Mouse (Mus musculus) myocyte (in vitro differentiated cells): ENCODE measurements around the gene Plaur. TPM values are rescaled to one million over a fixed set of nuclear protein-coding genes. Genes with fewer than 3 reads are reported as not detected.

Experiments used
- H3K27me3 ChIP-seq: one replicate; pipeline ENCODE4 v1.6.1; 2011; ENCODE audit not compliant: control insufficient read depth, insufficient read depth, insufficient read length
- H3K36me3 ChIP-seq: one replicate; pipeline ENCODE4 v1.6.1; 2011; ENCODE audit not compliant: control insufficient read depth, insufficient read depth
- H3K4me2 ChIP-seq: one replicate; pipeline ENCODE4 v1.6.1; 2011; ENCODE audit warnings: low read depth, control low read depth
- H3K4me3 ChIP-seq: one replicate; pipeline ENCODE4 v1.5.1; 2011; ENCODE audit warnings: mild to moderate bottlenecking, control low read depth, moderate library complexity
- H3K79me2 ChIP-seq: one replicate; pipeline ENCODE4 v1.6.1; 2011; ENCODE audit not compliant: control insufficient read depth, insufficient read depth
- H3ac ChIP-seq: one replicate; pipeline ENCODE4 v1.6.1; 2011; ENCODE audit not compliant: control insufficient read depth, insufficient read length
- CEBPB ChIP-seq: IDR thresholded peaks from 2 replicates; pipeline ENCODE4 v1.6.1; 2011; ENCODE audit warnings: mild to moderate bottlenecking, moderate library complexity; ENCODE audit not compliant: poor library complexity, insufficient read depth, severe bottlenecking
- E2F4 ChIP-seq: IDR thresholded peaks from one replicate; pipeline ENCODE4 v1.6.1; 2011; ENCODE audit warnings: mild to moderate bottlenecking, control low read depth, moderate library complexity; ENCODE audit not compliant: insufficient read depth
- MAX ChIP-seq: IDR thresholded peaks from one replicate; pipeline ENCODE4 v1.6.1; 2011; ENCODE audit warnings: low read depth, mild to moderate bottlenecking, control low read depth
- MYOD1 ChIP-seq, 3 experiments: IDR thresholded peaks; one replicate each; pipeline ENCODE4 v1.6.1; 2011; ENCODE audit warnings: control low read depth in 2 of 3, low read depth in 2 of 3, mild to moderate bottlenecking in 2 of 3, moderate library complexity in 1 of 3; ENCODE audit not compliant: insufficient read length in 2 of 3, control insufficient read depth in 1 of 3
- MYOG ChIP-seq, 3 experiments: IDR thresholded peaks; one replicate each; pipeline ENCODE4 v1.6.1; 2011; ENCODE audit warnings: control low read depth in 2 of 3, low read depth in 2 of 3, mild to moderate bottlenecking in 2 of 3; ENCODE audit not compliant: insufficient read length in 2 of 3, control insufficient read depth in 1 of 3, insufficient read depth in 1 of 3
- POLR2A ChIP-seq: IDR thresholded peaks from one replicate; pipeline ENCODE4 v1.6.1; 2011; ENCODE audit warnings: low read depth, mild to moderate bottlenecking, control low read depth, moderate library complexity; ENCODE audit not compliant: insufficient read length
- POLR2AphosphoS2 ChIP-seq: IDR thresholded peaks from one replicate; pipeline ENCODE4 v1.6.1; 2011; ENCODE audit warnings: low read depth, control low read depth; ENCODE audit not compliant: insufficient read length
- REST ChIP-seq: IDR thresholded peaks from one replicate; pipeline ENCODE4 v1.6.1; 2011; ENCODE audit warnings: mild to moderate bottlenecking, control low read depth, moderate library complexity; ENCODE audit not compliant: insufficient read depth, insufficient read length
- SRF ChIP-seq: IDR thresholded peaks from one replicate; pipeline ENCODE4 v1.6.1; 2011; ENCODE audit warnings: low read depth; ENCODE audit not compliant: control insufficient read depth, insufficient read length
- TCF12 ChIP-seq: IDR thresholded peaks from one replicate; pipeline ENCODE4 v1.6.1; 2011; ENCODE audit warnings: mild to moderate bottlenecking, control low read depth; ENCODE audit not compliant: poor library complexity, insufficient read depth, severe bottlenecking
- TCF3 ChIP-seq: IDR thresholded peaks from one replicate; pipeline ENCODE4 v1.6.1; 2011; ENCODE audit warnings: low read depth, control low read depth; ENCODE audit not compliant: insufficient read length
- USF1 ChIP-seq: IDR thresholded peaks from one replicate; pipeline ENCODE4 v1.6.1; 2011; ENCODE audit warnings: low read depth, mild to moderate bottlenecking, control low read depth, moderate library complexity
- polyA plus RNA-seq: library from polyadenylated mRNA; unstranded; fragments of >200 nt; fragmentation: generic; extraction: Trizol; gene quantifications from one replicate; pipeline ENCODE4 v1.2.1, GENCODE M21; 2012; ENCODE audit warnings: missing spikeins

The Plaur gene
- polyA plus RNA-seq, result 32.5 TPM

GRCm38 (mm10) chr7:24462388-24463319 lies at the start of gene Plaur:
TSS of gene Plaur (plus strand) at chr7:24462484.
- H3K27me3 ChIP-seq, result no peaks in the 10 kb centered on the region
- peak; percentile 69 for TF ChIP-seq USF1
- peak; percentile 24 for TF ChIP-seq POLR2AphosphoS2
- TF ChIP-seq SRF, result no peak
- TF ChIP-seq REST, result no peak
- peak; percentile 89 for TF ChIP-seq POLR2A
- peak within 1 kb of the TSS; percentile 72 for H3K4me2 ChIP-seq
- peaks cover 31% of the 10 kb centered on the region for H3K79me2 ChIP-seq
- H3ac ChIP-seq, result no peak within 1 kb of the TSS
- peak within 1 kb of the TSS; percentile 89 for H3K4me3 ChIP-seq
- H3K36me3 ChIP-seq, result peaks cover 6% of the 10 kb centered on the region

DNA sequence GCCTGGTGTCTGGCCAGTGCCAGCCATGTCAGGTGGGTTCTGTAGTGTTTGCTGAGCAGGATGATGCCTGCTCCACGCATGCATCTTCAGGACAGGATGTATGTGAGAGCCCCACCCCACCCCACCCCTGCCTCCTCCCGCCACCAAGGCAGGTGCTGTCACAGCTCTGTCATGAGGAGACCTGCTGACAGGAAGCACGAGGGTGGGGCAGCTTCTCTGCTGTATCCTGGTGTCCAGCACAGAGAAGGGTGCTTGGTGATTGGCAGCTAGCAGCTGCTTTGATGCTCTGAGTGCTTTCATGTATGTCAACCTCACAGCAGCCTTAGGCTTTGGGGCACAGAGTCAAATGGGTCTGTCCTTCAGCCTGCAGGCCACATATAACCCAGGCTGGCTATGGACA lies 48.7 kb upstream of the Plaur start:
- Histone ChIP-seq H3ac (no peak overlapping the region), H3K36me3 (no peaks in the 10 kb centered on the region), H3K79me2 (no peaks in the 10 kb centered on the region), H3K4me2 (no peak overlapping the region), H3K27me3 (no peaks in the 10 kb centered on the region), H3K4me3 (no peak overlapping the region)
- TF ChIP-seq MYOD1 (IDR thresholded peaks at IDR 0.05; ENCODE audit: control insufficient read depth in 1 of 3, insufficient read length in 2 of 3, low read depth in 2 of 3) (peak in 2 of 3 experiments; percentile 85 to 96), MYOG (IDR thresholded peaks at IDR 0.05; ENCODE audit: control insufficient read depth in 1 of 3, insufficient read depth in 1 of 3, insufficient read length in 2 of 3, low read depth in 2 of 3) (peak in 1 of 3 experiments; percentile 72), TCF12 (peak; percentile 44), USF1 (no peak)

GRCm38 (mm10) chr7:24415261-24415660 lies 47.0 kb upstream of the Plaur start:
- TF ChIP-seq SRF, result no peak
- TF ChIP-seq TCF12, result no peak
- Histone ChIP-seq H3K36me3 (no peaks in the 10 kb centered on the region), H3K4me2 (no peak overlapping the region), H3K4me3 (no peak overlapping the region), H3K27me3 (no peaks in the 10 kb centered on the region), H3K79me2 (no peaks in the 10 kb centered on the region), H3ac (no peak overlapping the region)

- Histone ChIP-seq H3ac (no peak overlapping the region), H3K79me2 (no peaks in the 10 kb centered on the region), H3K27me3 (no peaks in the 10 kb centered on the region), H3K36me3 (no peaks in the 10 kb centered on the region), H3K4me3 (no peak overlapping the region), H3K4me2 (no peak overlapping the region)
- TF ChIP-seq POLR2AphosphoS2, result no peak
- no peak for TF ChIP-seq E2F4
- TF ChIP-seq MYOG (IDR thresholded peaks at IDR 0.05; ENCODE audit: control insufficient read depth in 1 of 3, insufficient read depth in 1 of 3, insufficient read length in 2 of 3, low read depth in 2 of 3), result no peak
- TF ChIP-seq SRF, result no peak
- no peak for TF ChIP-seq CEBPB
- TF ChIP-seq MYOD1 (IDR thresholded peaks at IDR 0.05; ENCODE audit: control insufficient read depth in 1 of 3, insufficient read length in 2 of 3, low read depth in 2 of 3), result no peak
- TF ChIP-seq TCF12, result no peak
- TF ChIP-seq POLR2A, result no peak
- no peak for TF ChIP-seq MAX
- TF ChIP-seq TCF3, result no peak
- no peak for TF ChIP-seq REST
- no peak for TF ChIP-seq USF1
Observed at GRCm38 (mm10) chr7:24419579-24419978, 42.7 kb upstream of the Plaur start.

- Histone ChIP-seq H3ac (no peak overlapping the region), H3K4me2 (no peak overlapping the region), H3K79me2 (no peaks in the 10 kb centered on the region), H3K27me3 (no peaks in the 10 kb centered on the region), H3K4me3 (no peak overlapping the region), H3K36me3 (no peaks in the 10 kb centered on the region)
- TF ChIP-seq MYOD1 (IDR thresholded peaks at IDR 0.05; ENCODE audit: control insufficient read depth in 1 of 3, insufficient read length in 2 of 3, low read depth in 2 of 3) (no peak), MYOG (IDR thresholded peaks at IDR 0.05; ENCODE audit: control insufficient read depth in 1 of 3, insufficient read depth in 1 of 3, insufficient read length in 2 of 3, low read depth in 2 of 3) (no peak), USF1 (no peak), SRF (no peak), E2F4 (no peak), REST (no peak), POLR2A (no peak), TCF12 (no peak), TCF3 (no peak), POLR2AphosphoS2 (no peak), MAX (no peak), CEBPB (no peak)
Observed at GRCm38 (mm10) chr7:24421648-24422047, 40.6 kb upstream of the Plaur start.
